In genomic region chr12:88812173-88812572, GRCm38 (mm10) we compare ENCODE assay signal across 10 mouse cellular contexts.
DNase-seq lines count a peak whose midpoint lies in the region; ATAC-seq lines count a peak whose summit lies in the region.
"Had no signal": no experiment of that assay in that cellular context is flagged by ENCODE, and none has a peak within 500 bp of the region (broad histone marks: within the 10 kb centered on the region; RNA-seq: fewer than 3 reads in every experiment).

No protein-coding gene starts in this region.

- WGBS in limb, embryonic 13.5 days, result 34% methylated on average over 5 of the region's 5 CpGs
- 66% methylated on average over 5 of the region's 5 CpGs for WGBS in limb, embryonic 10.5 days
- 60% methylated on average over 5 of the region's 5 CpGs for WGBS in forebrain, embryonic 15.5 days

- no peaks in the 10 kb centered on the region for H3K9me3 ChIP-seq in limb, embryonic 13.5 days
- H3K9me3 ChIP-seq in limb, embryonic 10.5 days (replicated peaks), result no peaks in the 10 kb centered on the region
- no peaks in the 10 kb centered on the region for H3K9me3 ChIP-seq in forebrain, embryonic 15.5 days

- no peak for DNase-seq in frontal cortex, postnatal 10 days (ENCODE audit: low spot score in 2 of 2)
- no peak for DNase-seq in limb, embryonic 10.5 days (ENCODE audit: low spot score)
- DNase-seq in mesoderm, embryonic 11.5 days (ENCODE audit: low read depth, low spot score), result peak; percentile 28
- DNase-seq in Muller cell, postnatal 12 days (ENCODE audit: inconsistent ontology term), result no peak
- DNase-seq in layer of hippocampus, adult 18-20 months (ENCODE audit: low spot score in 2 of 2), result no peak
- DNase-seq: cerebellum, postnatal 10 days had no signal

- peak; percentile 74 for ATAC-seq in frontal cortex, adult (ENCODE audit: low TSS enrichment)
- ATAC-seq in limb, embryonic 13.5 days (ENCODE audit: low FRiP score, low read depth), result peak; percentile 44; the same call in 1 of the 2 replicates
- peak; percentile 46; the same call in 1 of the 2 replicates for ATAC-seq in forebrain, embryonic 15.5 days (replicated peaks)

- H3K36me3 ChIP-seq in limb, embryonic 13.5 days, result no peaks in the 10 kb centered on the region
- H3K36me3 ChIP-seq in limb, embryonic 10.5 days, result no peaks in the 10 kb centered on the region
- no peaks in the 10 kb centered on the region for H3K36me3 ChIP-seq in forebrain, embryonic 15.5 days

- no peak overlapping the region for H3K4me3 ChIP-seq in limb, embryonic 13.5 days
- H3K4me3 ChIP-seq in limb, embryonic 10.5 days, result no peak overlapping the region
- no peak overlapping the region for H3K4me3 ChIP-seq in forebrain, embryonic 15.5 days

- H3K4me2 ChIP-seq in limb, embryonic 13.5 days (replicated peaks), result no peak overlapping the region
- no peak overlapping the region for H3K4me2 ChIP-seq in forebrain, embryonic 15.5 days (replicated peaks)

- no peaks in the 10 kb centered on the region for H3K27me3 ChIP-seq in limb, embryonic 13.5 days
- no peaks in the 10 kb centered on the region for H3K27me3 ChIP-seq in limb, embryonic 10.5 days (ENCODE audit: low read depth, poor library complexity, severe bottlenecking)
- no peaks in the 10 kb centered on the region for H3K27me3 ChIP-seq in forebrain, embryonic 15.5 days

- no peak overlapping the region for H3K27ac ChIP-seq in limb, embryonic 13.5 days
- no peak overlapping the region for H3K27ac ChIP-seq in limb, embryonic 10.5 days
- H3K27ac ChIP-seq in forebrain, embryonic 15.5 days (replicated peaks), result no peak overlapping the region; the same call in 1 of the 2 replicates
- H3K27ac ChIP-seq: liver, embryonic 14.5 days had no signal

- H3K4me1 ChIP-seq in limb, embryonic 13.5 days, result no peaks in the 10 kb centered on the region
- H3K4me1 ChIP-seq in limb, embryonic 10.5 days, result no peaks in the 10 kb centered on the region
- 0 out of 2 replicates have a peak, but pooled peaks cover 3% of the 10 kb centered on the region for H3K4me1 ChIP-seq in forebrain, embryonic 15.5 days

- no peak overlapping the region for H3K9ac ChIP-seq in limb, embryonic 13.5 days
- H3K9ac ChIP-seq in forebrain, embryonic 15.5 days (replicated peaks), result no peak overlapping the region
- H3K9ac ChIP-seq: liver, embryonic 14.5 days had no signal
